ENCODE assay signal across 8 mouse cellular contexts in the genomic region with DNA sequence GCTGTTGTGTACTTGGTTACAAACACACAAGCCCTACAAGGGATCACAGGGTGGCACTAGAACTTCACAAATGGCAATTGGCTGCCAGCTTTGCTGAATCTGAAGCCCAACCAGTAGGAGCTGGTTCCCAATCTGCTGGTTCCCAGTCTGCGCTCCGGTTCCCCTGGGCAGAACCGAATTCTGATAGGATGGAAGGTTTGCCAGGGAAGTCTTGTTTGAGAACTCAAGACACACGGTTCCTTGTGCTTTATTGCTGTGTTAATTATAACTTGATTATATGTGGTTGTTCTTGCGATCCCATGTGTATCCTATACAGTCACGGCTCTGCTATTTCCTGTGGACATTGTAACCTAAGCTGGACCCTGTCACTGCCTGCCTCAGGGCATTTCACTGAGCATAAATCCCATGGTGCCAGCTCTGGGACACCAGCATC. TPM values are rescaled to one million over a fixed set of nuclear protein-coding genes. Genes with fewer than 3 reads are reported as not detected.
A peak's percentile ranks its signal among the peaks of the same experiment; 100 is the strongest.
DNase-seq lines count a peak whose midpoint lies in the region.

No protein-coding gene starts in this region.

- DNase-seq in layer of hippocampus, adult 11-12 months (ENCODE audit: low spot score) = peak; percentile 63
- no peak for DNase-seq in layer of hippocampus, adult 9-10 months (ENCODE audit: low spot score)
- DNase-seq in adipocyte (ENCODE audit: low spot score) = peak; percentile 95
- peak; percentile 25 for DNase-seq in gastrocnemius, postnatal 25 days
- DNase-seq in layer of hippocampus, postnatal 14 days (ENCODE audit: low spot score in 2 of 2) = peak; percentile 58 to 79
- DNase-seq in B cell, adult 2 months = no peak
- DNase-seq in testis, postnatal 10 days (ENCODE audit: low spot score) = no peak
- DNase-seq in ovary, postnatal 10 days (ENCODE audit: low spot score) = no peak

RNA-seq across cellular contexts. Expression of a gene that starts 37.6 kb away (rescaled TPM):
- under 1 TPM in 1 of 2 experiments, not detected in 1; 0.75 TPM for total RNA-seq in gastrocnemius, postnatal 25 days (2021)
- under 1 TPM in 1 of 2 experiments, not detected in 1; 0.19 TPM for total RNA-seq in layer of hippocampus, postnatal 14 days (2021)

RNA-seq across cellular contexts. Expression of a gene that starts 52.1 kb away (rescaled TPM):
- total RNA-seq in gastrocnemius, postnatal 25 days (2021) = 1 to 10 TPM in 1 of 2 experiments, under 1 TPM in 1; 0.18 to 1.2 TPM
- total RNA-seq in layer of hippocampus, postnatal 14 days (2021) = under 1 TPM; 0.62 to 0.92 TPM

Comparison
In these comparisons a context has a peak if more than half of its experiments do, and no peak if none do; other contexts are left out.
1. DNase-seq: peak in layer of hippocampus, adult 11-12 months (single experiment), adipocyte (single experiment), gastrocnemius, postnatal 25 days (single experiment) and layer of hippocampus, postnatal 14 days (2 of 2); none in layer of hippocampus, adult 9-10 months (single experiment), B cell, adult 2 months (0 of 2), testis, postnatal 10 days (single experiment) and ovary, postnatal 10 days (single experiment).